Mouse (Mus musculus): Measurements from ENCODE around the gene Bglap2. TPM values are rescaled to one million over a fixed set of nuclear protein-coding genes. Genes with fewer than 3 reads are reported as not detected.
"Not testable (repeated sequence)": the region's sequence is repeated elsewhere in the genome, so short reads cannot be mapped to it uniquely, and the experiment has no call there.

Bglap2 gene
- not detected in 2 replicates for polyA plus RNA-seq (2015; fragmentation: Nextera tagmentation; extraction: Ambion mirVana)

DNA sequence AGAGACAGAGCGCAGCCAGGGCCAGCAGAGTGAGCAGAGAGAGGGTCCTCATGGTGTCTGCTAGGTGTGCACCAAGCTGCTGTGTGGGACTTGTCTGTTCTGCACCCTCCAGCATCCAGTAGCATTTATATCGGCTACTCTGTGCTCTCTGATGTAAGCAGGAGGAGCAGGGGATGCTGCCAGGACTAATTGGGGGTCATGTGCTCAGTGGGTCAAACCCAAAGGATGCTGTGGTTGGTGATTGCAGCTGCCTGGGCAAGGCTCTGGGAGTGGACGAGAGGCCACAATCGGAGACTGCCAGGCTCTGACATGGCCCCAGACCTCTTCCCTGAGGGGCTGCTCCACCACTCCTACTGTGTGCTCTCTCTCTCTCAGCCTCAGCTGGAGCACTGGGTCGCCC, at the start of gene Bglap2:
Bglap2 (minus strand) TSS at position 101 of the 400 bp plus-strand sequence.
- not testable (repeated sequence) for H3K9me3 ChIP-seq (replicated peaks; ENCODE audit: control insufficient read depth, low read length); H3K36me3 ChIP-seq (ENCODE audit: control insufficient read depth, insufficient read depth); H3K4me2 ChIP-seq (ENCODE audit: low read depth, low read length); H3K27ac ChIP-seq (ENCODE audit: low read length); ATAC-seq (replicated peaks; ENCODE audit: extremely low read depth, insufficient read depth, low FRiP score); H3K4me3 ChIP-seq (ENCODE audit: low read length); H3K27me3 ChIP-seq (ENCODE audit: control insufficient read depth, insufficient read depth, low read length); H3K4me1 ChIP-seq (ENCODE audit: control insufficient read depth, insufficient read depth, low read length); H3K9ac ChIP-seq (ENCODE audit: low read length)
- 71% methylated on average over 4 of the region's 5 CpGs for WGBS

GRCm38 (mm10) chr3:88427342-88427905, 48.9 kb upstream of the Bglap2 start:
- H3K36me3 ChIP-seq (ENCODE audit: control insufficient read depth, insufficient read depth) = no peaks in the 10 kb centered on the region
- H3K27ac ChIP-seq (ENCODE audit: low read length) = no peak overlapping the region
- no peak overlapping the region for H3K4me2 ChIP-seq (ENCODE audit: low read depth, low read length)
- no peak for ATAC-seq (replicated peaks; ENCODE audit: extremely low read depth, insufficient read depth, low FRiP score)
- 59% methylated on average over 4 of the region's 4 CpGs for WGBS
- peaks cover 12% of the 10 kb centered on the region for H3K4me1 ChIP-seq (ENCODE audit: control insufficient read depth, insufficient read depth, low read length)
- no peaks in the 10 kb centered on the region for H3K9me3 ChIP-seq (replicated peaks; ENCODE audit: control insufficient read depth, low read length)
- no peak overlapping the region for H3K4me3 ChIP-seq (ENCODE audit: low read length)
- H3K9ac ChIP-seq (ENCODE audit: low read length) = no peak overlapping the region
- H3K27me3 ChIP-seq (ENCODE audit: control insufficient read depth, insufficient read depth, low read length) = no peaks in the 10 kb centered on the region

GRCm38 (mm10) chr3:88425708-88426420, 47.4 kb upstream of the Bglap2 start:
- Histone ChIP-seq H3K27ac (ENCODE audit: low read length) (no peak overlapping the region), H3K4me2 (ENCODE audit: low read depth, low read length) (peak overlapping the region; percentile 60), H3K4me1 (ENCODE audit: control insufficient read depth, insufficient read depth, low read length) (peaks cover 14% of the 10 kb centered on the region), H3K27me3 (ENCODE audit: control insufficient read depth, insufficient read depth, low read length) (no peaks in the 10 kb centered on the region), H3K4me3 (ENCODE audit: low read length) (peak overlapping the region; percentile 77; the same call in 1 of the 2 replicates), H3K9me3 (replicated peaks; ENCODE audit: control insufficient read depth, low read length) (no peaks in the 10 kb centered on the region), H3K36me3 (ENCODE audit: control insufficient read depth, insufficient read depth) (no peaks in the 10 kb centered on the region), H3K9ac (ENCODE audit: low read length) (no peak overlapping the region; the same call in 1 of the 2 replicates)
- WGBS = 82% methylated on average over 10 of the region's 10 CpGs
- ATAC-seq (replicated peaks; ENCODE audit: extremely low read depth, insufficient read depth, low FRiP score) = no peak

DNA sequence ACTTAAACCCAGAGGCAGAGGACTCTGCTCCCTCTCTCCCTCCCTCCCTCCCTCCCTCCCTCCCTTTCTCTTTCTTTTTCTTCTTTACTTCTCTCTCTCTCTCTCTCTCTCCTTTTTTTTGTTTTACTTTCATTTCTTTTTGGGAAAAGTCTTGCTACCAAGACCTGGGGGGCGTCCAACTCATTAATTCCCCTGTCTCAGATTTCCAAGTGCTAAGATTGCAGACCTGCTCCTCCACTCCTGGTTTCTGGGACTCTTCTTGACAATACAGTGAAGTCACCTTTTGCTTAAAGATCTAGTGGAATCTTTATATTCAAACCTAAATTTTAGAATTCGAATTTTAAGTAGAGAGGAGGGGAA, 46.8 kb upstream of the Bglap2 start:
- H3K27me3 ChIP-seq (ENCODE audit: control insufficient read depth, insufficient read depth, low read length) = no peaks in the 10 kb centered on the region
- peaks cover 14% of the 10 kb centered on the region for H3K4me1 ChIP-seq (ENCODE audit: control insufficient read depth, insufficient read depth, low read length)
- H3K9ac ChIP-seq (ENCODE audit: low read length) = peak overlapping the region; percentile 57
- peak overlapping the region; percentile 77 for H3K4me3 ChIP-seq (ENCODE audit: low read length)
- ATAC-seq (replicated peaks; ENCODE audit: extremely low read depth, insufficient read depth, low FRiP score) = no peak
- 5% methylated on average over 2 of the region's 2 CpGs for WGBS
- H3K9me3 ChIP-seq (replicated peaks; ENCODE audit: control insufficient read depth, low read length) = no peaks in the 10 kb centered on the region
- peak overlapping the region; percentile 60 for H3K4me2 ChIP-seq (ENCODE audit: low read depth, low read length)
- H3K27ac ChIP-seq (ENCODE audit: low read length) = no peak overlapping the region; the same call in 1 of the 2 replicates
- peaks cover 5% of the 10 kb centered on the region; the same call in 1 of the 2 replicates for H3K36me3 ChIP-seq (ENCODE audit: control insufficient read depth, insufficient read depth)

GRCm38 (mm10) chr3:88424605-88425329, 46.3 kb upstream of the Bglap2 start, which contains the start of gene Slc25a44:
TSS of gene Slc25a44 (minus strand) at chr3:88425139.
- WGBS = under 1% methylated on average over 35 of the region's 35 CpGs
- Histone ChIP-seq H3K4me2 (ENCODE audit: low read depth, low read length) (peak within 1 kb of the TSS; percentile 92), H3K4me1 (ENCODE audit: control insufficient read depth, insufficient read depth, low read length) (peaks cover 14% of the 10 kb centered on the region), H3K36me3 (ENCODE audit: control insufficient read depth, insufficient read depth) (peaks cover 10% of the 10 kb centered on the region; the same call in 1 of the 2 replicates), H3K27me3 (ENCODE audit: control insufficient read depth, insufficient read depth, low read length) (no peaks in the 10 kb centered on the region), H3K27ac (ENCODE audit: low read length) (no peak within 1 kb of the TSS; the same call in 1 of the 2 replicates), H3K4me3 (ENCODE audit: low read length) (peak within 1 kb of the TSS; percentile 77), H3K9ac (ENCODE audit: low read length) (peak within 1 kb of the TSS; percentile 77), H3K9me3 (replicated peaks; ENCODE audit: control insufficient read depth, low read length) (no peaks in the 10 kb centered on the region)
- ATAC-seq (replicated peaks; ENCODE audit: extremely low read depth, insufficient read depth, low FRiP score) = peak; percentile 99

GRCm38 (mm10) chr3:88422020-88422720, 43.7 kb upstream of the Bglap2 start:
- Histone ChIP-seq H3K9ac (ENCODE audit: low read length) (no peak overlapping the region), H3K27me3 (ENCODE audit: control insufficient read depth, insufficient read depth, low read length) (no peaks in the 10 kb centered on the region), H3K36me3 (ENCODE audit: control insufficient read depth, insufficient read depth) (peaks cover 15% of the 10 kb centered on the region), H3K4me1 (ENCODE audit: control insufficient read depth, insufficient read depth, low read length) (peaks cover 14% of the 10 kb centered on the region), H3K4me2 (ENCODE audit: low read depth, low read length) (no peak overlapping the region), H3K27ac (ENCODE audit: low read length) (no peak overlapping the region), H3K4me3 (ENCODE audit: low read length) (no peak overlapping the region), H3K9me3 (replicated peaks; ENCODE audit: control insufficient read depth, low read length) (no peaks in the 10 kb centered on the region)
- ATAC-seq (replicated peaks; ENCODE audit: extremely low read depth, insufficient read depth, low FRiP score) = no peak
- WGBS = 40% methylated on average over 9 of the region's 9 CpGs

DNA sequence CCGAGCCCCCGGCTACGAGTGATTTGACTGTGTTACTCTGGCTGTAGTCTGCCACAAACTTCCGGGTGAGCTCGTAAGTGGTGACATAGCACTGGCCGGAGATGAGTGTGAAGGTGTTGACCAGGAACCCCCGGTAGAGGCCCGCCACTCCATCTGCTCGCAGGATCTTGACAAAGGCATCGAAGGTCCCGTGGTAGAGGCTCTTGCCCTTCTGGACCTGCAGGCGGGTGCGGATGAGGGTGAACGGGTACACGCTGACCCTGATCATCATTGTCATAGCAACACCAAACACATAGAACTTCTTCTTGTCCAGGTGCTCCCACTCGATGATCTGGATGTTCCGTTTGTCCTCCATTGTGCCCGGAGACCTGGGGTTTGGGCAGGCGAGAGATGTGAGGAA, 42.3 kb upstream of the Bglap2 start:
- 94% methylated on average over 19 of the region's 19 CpGs for WGBS
- ATAC-seq (replicated peaks; ENCODE audit: extremely low read depth, insufficient read depth, low FRiP score) = no peak
- H3K36me3 ChIP-seq (ENCODE audit: control insufficient read depth, insufficient read depth) = peaks cover 23% of the 10 kb centered on the region

GRCm38 (mm10) chr3:88418016-88418415, 39.5 kb upstream of the Bglap2 start:
- no peaks in the 10 kb centered on the region for H3K9me3 ChIP-seq (replicated peaks; ENCODE audit: control insufficient read depth, low read length)
- H3K9ac ChIP-seq (ENCODE audit: low read length) = no peak overlapping the region
- no peak overlapping the region for H3K27ac ChIP-seq (ENCODE audit: low read length)
- peaks cover 23% of the 10 kb centered on the region for H3K36me3 ChIP-seq (ENCODE audit: control insufficient read depth, insufficient read depth)
- H3K27me3 ChIP-seq (ENCODE audit: control insufficient read depth, insufficient read depth, low read length) = no peaks in the 10 kb centered on the region
- no peak overlapping the region for H3K4me3 ChIP-seq (ENCODE audit: low read length)
- ATAC-seq (replicated peaks; ENCODE audit: extremely low read depth, insufficient read depth, low FRiP score) = no peak
- H3K4me1 ChIP-seq (ENCODE audit: control insufficient read depth, insufficient read depth, low read length) = peaks cover 2% of the 10 kb centered on the region; the same call in 1 of the 2 replicates
- no peak overlapping the region for H3K4me2 ChIP-seq (ENCODE audit: low read depth, low read length)
- WGBS = 71% methylated on average over 6 of the region's 6 CpGs

More for the DNA sequence above, 42.3 kb upstream of the Bglap2 start:
- H3K9ac ChIP-seq (ENCODE audit: low read length) = no peak overlapping the region
- no peaks in the 10 kb centered on the region for H3K9me3 ChIP-seq (replicated peaks; ENCODE audit: control insufficient read depth, low read length)
- H3K27me3 ChIP-seq (ENCODE audit: control insufficient read depth, insufficient read depth, low read length) = no peaks in the 10 kb centered on the region
- no peak overlapping the region for H3K27ac ChIP-seq (ENCODE audit: low read length)
- peaks cover 14% of the 10 kb centered on the region for H3K4me1 ChIP-seq (ENCODE audit: control insufficient read depth, insufficient read depth, low read length)
- no peak overlapping the region for H3K4me2 ChIP-seq (ENCODE audit: low read depth, low read length)
- H3K4me3 ChIP-seq (ENCODE audit: low read length) = no peak overlapping the region
